Mouse (Mus musculus) urinary bladder, adult 2 months (tissue): ENCODE measurements around the gene Med13l. TPM values are rescaled to one million over a fixed set of nuclear protein-coding genes. Genes with fewer than 3 reads are reported as not detected.

Experiments
- DNase-seq: peaks from one replicate; pipeline ENCODE4 v3.0.0; 2022; ENCODE audit warnings: low spot score
- polyA plus RNA-seq: library from polyadenylated mRNA; depleted of rRNA; stranded (reverse); fragments of >200 nt; gene quantifications from 2 replicates; pipeline ENCODE4 v1.2.3, GENCODE M21; 2012

The Med13l gene
- polyA plus RNA-seq, 1 experiment, result 9.9 TPM

- no peak for DNase-seq
These were observed 133.5 kb downstream of the Med13l start for GRCm38 (mm10) chr5:118693996-118694395.

GRCm38 (mm10) chr5:118697073-118697472 lies 136.6 kb downstream of the Med13l start:
- DNase-seq, result no peak

GRCm38 (mm10) chr5:118700978-118701377 lies 140.5 kb downstream of the Med13l start:
- DNase-seq, result no peak

- no peak for DNase-seq
These were observed 142.2 kb downstream of the Med13l start for GRCm38 (mm10) chr5:118702674-118703073.

- DNase-seq, result no peak
These were observed 143.7 kb downstream of the Med13l start for GRCm38 (mm10) chr5:118704148-118704547.

- DNase-seq, result no peak
These were observed 144.5 kb downstream of the Med13l start for GRCm38 (mm10) chr5:118704960-118705359.

GRCm38 (mm10) chr5:118706009-118706408 lies 145.5 kb downstream of the Med13l start:
- DNase-seq, result no peak

- DNase-seq, result no peak
These were observed 145.9 kb downstream of the Med13l start for GRCm38 (mm10) chr5:118706414-118706813.

- no peak for DNase-seq
These were observed 147.0 kb downstream of the Med13l start for GRCm38 (mm10) chr5:118707501-118707900.

- DNase-seq, result peak; percentile 56
These were observed 147.9 kb downstream of the Med13l start for GRCm38 (mm10) chr5:118708215-118708949.

- DNase-seq, result no peak
These were observed 149.4 kb downstream of the Med13l start for GRCm38 (mm10) chr5:118709847-118710251.

GRCm38 (mm10) chr5:118715518-118715917 lies 155.0 kb downstream of the Med13l start:
- no peak for DNase-seq

GRCm38 (mm10) chr5:118716295-118717271 lies 156.1 kb downstream of the Med13l start:
- DNase-seq, result no peak

GRCm38 (mm10) chr5:118717456-118717855 lies 157.0 kb downstream of the Med13l start:
- DNase-seq, result no peak

GRCm38 (mm10) chr5:118718070-118718469 lies 157.6 kb downstream of the Med13l start:
- no peak for DNase-seq

GRCm38 (mm10) chr5:118721416-118721815 lies 160.9 kb downstream of the Med13l start:
- no peak for DNase-seq

GRCm38 (mm10) chr5:118721848-118722247 lies 161.4 kb downstream of the Med13l start:
- no peak for DNase-seq

- DNase-seq, result no peak
These were observed 162.0 kb downstream of the Med13l start for GRCm38 (mm10) chr5:118722456-118722855.

- DNase-seq, result no peak
These were observed 164.9 kb downstream of the Med13l start for GRCm38 (mm10) chr5:118725425-118725824.

GRCm38 (mm10) chr5:118725886-118726505 lies 165.5 kb downstream of the Med13l start:
- no peak for DNase-seq

GRCm38 (mm10) chr5:118727336-118727735 lies 166.9 kb downstream of the Med13l start:
- DNase-seq, result no peak

- DNase-seq, result no peak
These were observed 171.7 kb downstream of the Med13l start for GRCm38 (mm10) chr5:118732221-118732620.
